Mouse (Mus musculus) C2C12 (cell line): ENCODE measurements around the gene Ascc2.

Source experiments
- CEBPB ChIP-seq: IDR thresholded peaks from one replicate; pipeline ENCODE4 v1.6.1; 2011; ENCODE audit warnings: low read depth, mild to moderate bottlenecking, control low read depth, moderate library complexity
- CTCF ChIP-seq: IDR thresholded peaks from one replicate; pipeline ENCODE4 v1.5.1; 2011; ENCODE audit not compliant: control insufficient read depth, insufficient read depth, insufficient read length
- MAX ChIP-seq: IDR thresholded peaks from one replicate; pipeline ENCODE4 v1.6.1; 2011; ENCODE audit warnings: mild to moderate bottlenecking, control low read depth
- MYOD1 ChIP-seq: IDR thresholded peaks from one replicate; pipeline ENCODE4 v1.6.1; 2011; ENCODE audit warnings: low read depth; ENCODE audit not compliant: control insufficient read depth, insufficient read length
- MYOG ChIP-seq: IDR thresholded peaks from one replicate; pipeline ENCODE4 v1.6.1; 2011; ENCODE audit not compliant: control insufficient read depth, insufficient read length; ENCODE audit errors: extremely low read depth

DNA sequence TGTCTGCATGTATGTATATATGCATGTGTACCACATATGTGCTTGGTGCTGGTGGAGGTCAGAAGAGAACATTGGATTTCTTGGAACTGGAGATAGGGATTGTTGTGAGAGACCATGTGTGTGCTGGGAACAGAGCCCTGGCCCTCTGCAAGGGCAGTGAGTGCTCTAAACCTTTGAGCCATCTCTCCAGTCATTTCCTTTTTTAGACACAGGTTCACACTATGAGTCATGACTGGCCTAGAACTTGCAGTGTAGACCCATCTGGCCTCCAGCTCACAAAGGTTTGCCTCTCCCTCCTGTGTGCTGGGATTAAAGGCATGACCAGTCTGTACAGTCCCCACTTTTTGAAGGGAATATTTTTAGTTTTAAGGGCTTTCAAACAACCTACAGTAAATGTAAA, 75.3 kb downstream of the Ascc2 start:
- no peak for TF ChIP-seq CTCF
- TF ChIP-seq MYOD1: no peak
- no peak for TF ChIP-seq CEBPB
- no peak for TF ChIP-seq MYOG
- no peak for TF ChIP-seq MAX
